Mouse (Mus musculus) limb, embryonic 12.5 days (tissue): Measurements from ENCODE around the gene Pfn3. TPM values are rescaled to one million over a fixed set of nuclear protein-coding genes. Genes with fewer than 3 reads are reported as not detected.

Experiments used
- microRNA-seq: library from miRNA; unstranded; fragments of <30 nt; microRNA quantifications from one replicate; pipeline ENCODE4, GENCODE M21; 2017
- polyA plus RNA-seq: library from polyadenylated mRNA; unstranded; fragments of >200 nt; fragmentation: Nextera tagmentation; extraction: Ambion mirVana; gene quantifications from 2 replicates; pipeline ENCODE4 v1.2.1, GENCODE M21; 2016

The Pfn3 gene
- polyA plus RNA-seq, 1 experiment from 2014 or later, result not detected

Small RNAs within 50 kb of the gene (microRNA-seq; reads per million reads assigned to microRNA genes)
- 0.70 reads per million for gene Mir6943

Other genes with a start within 250 kb of the Pfn3 start
- gene Nsd1, start 205.4 kb downstream of the Pfn3 start, polyA plus RNA-seq, result 81.3 and 91.8 TPM in 2 replicates
- 361 and 370 TPM in 2 replicates for gene Prelid1, start 94.7 kb downstream of the Pfn3 start, polyA plus RNA-seq
- 108 and 109 TPM in 2 replicates for gene Rab24, start 93.3 kb downstream of the Pfn3 start, polyA plus RNA-seq
- 33.7 and 34.9 TPM in 2 replicates for gene Mxd3, start 85.4 kb downstream of the Pfn3 start, polyA plus RNA-seq
- 92.9 and 99.8 TPM in 2 replicates for gene Lman2, start 52.4 kb downstream of the Pfn3 start, polyA plus RNA-seq
- gene Rgs14, start 45.5 kb downstream of the Pfn3 start, polyA plus RNA-seq, result 0.82 and 1.2 TPM in 2 replicates
- gene Slc34a1, start 17.0 kb downstream of the Pfn3 start, polyA plus RNA-seq, result not detected in 2 replicates
- 0.18 TPM in 1 of 2 replicates, not detected in the other for gene F12, start 11.6 kb upstream of the Pfn3 start, polyA plus RNA-seq
- 66.6 and 69.1 TPM in 2 replicates for gene Grk6, start 29.8 kb upstream of the Pfn3 start, polyA plus RNA-seq
- gene Prr7, start 49.0 kb upstream of the Pfn3 start, polyA plus RNA-seq, result 0.67 and 1.1 TPM in 2 replicates
- 361 and 375 TPM in 2 replicates for gene Dbn1, start 72.9 kb upstream of the Pfn3 start, polyA plus RNA-seq
- 154 and 158 TPM in 2 replicates for gene Pdlim7, start 98.4 kb upstream of the Pfn3 start, polyA plus RNA-seq
- gene Dok3, start 114.1 kb upstream of the Pfn3 start, polyA plus RNA-seq, result 2.4 and 2.7 TPM in 2 replicates
- gene Ddx41, start 121.4 kb upstream of the Pfn3 start, polyA plus RNA-seq, result 77.3 and 80.1 TPM in 2 replicates
- gene Fam193b, start 155.9 kb upstream of the Pfn3 start, polyA plus RNA-seq, result 65.1 and 69.4 TPM in 2 replicates
- 122 and 133 TPM in 2 replicates for gene Tmed9, start 158.5 kb upstream of the Pfn3 start, polyA plus RNA-seq
- gene B4galt7, start 184.7 kb upstream of the Pfn3 start, polyA plus RNA-seq, result 31.5 and 34.7 TPM in 2 replicates
- 59.1 and 60.5 TPM in 2 replicates for gene Caml, start 207.8 kb upstream of the Pfn3 start, polyA plus RNA-seq
- 45.1 and 45.3 TPM in 2 replicates for gene Ddx46, start 219.8 kb upstream of the Pfn3 start, polyA plus RNA-seq